Mouse (Mus musculus): Measurements from ENCODE around the gene Psmg3. TPM values are rescaled to one million over a fixed set of nuclear protein-coding genes. Genes with fewer than 3 reads are reported as not detected.
A peak's percentile ranks its signal among the peaks of the same experiment; 100 is the strongest.

Psmg3 gene
- polyA plus RNA-seq, 1 experiment from 2014 or later = 79.8 TPM

DNA sequence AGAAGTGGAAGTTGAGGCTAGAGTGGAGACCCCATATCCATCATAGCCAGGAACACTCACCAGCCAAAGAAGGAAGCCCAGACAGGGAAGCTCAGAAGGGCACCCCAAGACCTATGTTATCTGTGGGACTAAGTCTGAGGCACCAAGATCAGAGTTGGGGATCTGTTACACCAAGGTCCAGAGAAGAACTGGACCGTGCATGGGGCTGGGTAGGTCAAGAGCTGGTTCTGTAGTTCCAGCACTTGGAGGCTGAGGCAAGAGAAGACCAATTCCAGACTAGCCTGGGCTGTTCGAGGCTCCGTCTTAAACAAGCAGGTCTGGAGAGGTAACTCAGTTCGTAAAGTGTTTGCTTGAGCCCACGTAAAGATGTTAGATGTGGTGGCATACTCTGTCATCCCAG is 32.5 kb downstream of the Psmg3 start:
- ATAC-seq (ENCODE audit: insufficient read depth, low FRiP score, low TSS enrichment) = no peak
- 87% methylated on average over 5 of the region's 5 CpGs for WGBS
- Histone ChIP-seq H3K27me3 (ENCODE audit: control insufficient read depth, insufficient read depth, low read length) (no peaks in the 10 kb centered on the region), H3K9ac (ENCODE audit: low read length) (no peak overlapping the region), H3K9me3 (ENCODE audit: control insufficient read depth, low read length) (no peaks in the 10 kb centered on the region), H3K27ac (ENCODE audit: low read depth, low read length) (no peak overlapping the region), H3K4me3 (ENCODE audit: low read depth, low read length) (no peak overlapping the region), H3K4me2 (ENCODE audit: low read depth) (no peak overlapping the region), H3K4me1 (ENCODE audit: control insufficient read depth, insufficient read depth, low read length) (peaks cover 36% of the 10 kb centered on the region), H3K36me3 (ENCODE audit: control insufficient read depth, insufficient read depth, low read length) (no peaks in the 10 kb centered on the region)
- no peak for DNase-seq (ENCODE audit: low spot score)

DNA sequence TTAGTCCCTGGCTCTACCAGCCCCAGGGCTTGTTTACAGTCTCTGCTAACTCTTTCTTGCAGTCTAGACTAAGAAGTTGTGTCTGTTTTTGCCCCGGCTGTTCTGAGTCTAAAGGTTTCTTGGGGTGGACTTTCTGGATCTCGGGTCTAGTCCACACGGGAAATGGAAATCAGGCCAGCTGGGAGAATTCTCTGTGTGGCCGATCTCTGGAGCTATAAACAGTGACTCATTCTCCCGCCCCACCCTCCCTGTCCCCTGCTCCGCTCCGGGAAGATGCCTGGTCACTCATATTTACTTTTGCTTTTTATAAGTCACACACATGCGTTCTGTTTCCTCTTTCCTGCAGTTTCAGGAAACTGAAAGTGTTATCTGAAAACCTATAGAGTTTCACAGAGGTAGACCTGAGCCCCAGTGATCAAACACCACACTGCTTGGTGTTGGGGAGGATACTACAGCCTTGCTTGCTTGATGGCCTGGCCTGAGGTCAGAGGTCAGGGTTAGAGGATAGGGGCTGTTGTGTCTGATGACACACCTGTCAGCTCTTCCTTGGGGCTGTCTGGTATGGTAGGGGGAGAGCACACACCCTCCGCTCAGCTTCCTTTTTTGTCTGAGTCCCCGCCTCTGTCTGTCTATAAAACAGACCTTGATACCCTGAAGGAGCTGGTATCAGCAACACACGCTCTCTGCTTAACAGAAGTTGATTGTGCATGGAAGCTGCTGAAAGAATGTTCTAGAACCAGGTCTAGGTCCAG is 33.2 kb downstream of the Psmg3 start:
- H3K4me2 ChIP-seq (ENCODE audit: low read depth) = no peak overlapping the region; the same call in 1 of the 2 replicates
- no peak overlapping the region for H3K4me3 ChIP-seq (ENCODE audit: low read depth, low read length)
- H3K9ac ChIP-seq (ENCODE audit: low read length) = 0 out of 2 replicates have a peak overlapping the region, but pooled peaks have one; percentile 7
- ATAC-seq (ENCODE audit: insufficient read depth, low FRiP score, low TSS enrichment) (no peak), DNase-seq (ENCODE audit: low spot score) (no peak)
- H3K9me3 ChIP-seq (ENCODE audit: control insufficient read depth, low read length) = no peaks in the 10 kb centered on the region
- no peaks in the 10 kb centered on the region for H3K36me3 ChIP-seq (ENCODE audit: control insufficient read depth, insufficient read depth, low read length)
- H3K4me1 ChIP-seq (ENCODE audit: control insufficient read depth, insufficient read depth, low read length) = peaks cover 31% of the 10 kb centered on the region
- H3K27me3 ChIP-seq (ENCODE audit: control insufficient read depth, insufficient read depth, low read length) = no peaks in the 10 kb centered on the region
- no peak overlapping the region for H3K27ac ChIP-seq (ENCODE audit: low read depth, low read length)
- 70% methylated on average over 11 of the region's 11 CpGs for WGBS

DNA sequence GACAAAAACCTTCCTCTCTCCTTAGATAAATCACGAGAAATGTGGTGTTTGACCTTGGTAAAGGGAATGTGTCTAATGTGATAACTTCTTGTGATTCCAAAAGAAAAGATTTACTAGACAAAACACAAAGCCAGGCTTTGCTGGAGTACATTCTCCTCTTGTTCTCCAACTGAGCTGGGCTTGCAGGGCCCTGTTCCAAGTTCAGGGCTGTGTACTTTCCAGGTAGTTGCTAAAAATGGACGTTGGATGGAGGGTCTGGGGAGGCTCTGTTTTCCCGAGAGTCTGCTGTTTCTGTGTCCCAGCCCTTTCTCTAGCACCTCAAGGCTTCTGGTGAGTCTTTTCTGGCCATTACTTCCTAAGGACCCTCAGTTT is 33.7 kb downstream of the Psmg3 start:
- Histone ChIP-seq H3K36me3 (ENCODE audit: control insufficient read depth, insufficient read depth, low read length) (no peaks in the 10 kb centered on the region), H3K4me3 (ENCODE audit: low read depth, low read length) (no peak overlapping the region), H3K9me3 (ENCODE audit: control insufficient read depth, low read length) (no peaks in the 10 kb centered on the region), H3K4me2 (ENCODE audit: low read depth) (no peak overlapping the region; the same call in 1 of the 2 replicates), H3K4me1 (ENCODE audit: control insufficient read depth, insufficient read depth, low read length) (peaks cover 26% of the 10 kb centered on the region), H3K27ac (ENCODE audit: low read depth, low read length) (no peak overlapping the region), H3K9ac (ENCODE audit: low read length) (0 out of 2 replicates have a peak overlapping the region, but pooled peaks have one; percentile 7), H3K27me3 (ENCODE audit: control insufficient read depth, insufficient read depth, low read length) (no peaks in the 10 kb centered on the region)
- 69% methylated on average over 3 of the region's 3 CpGs for WGBS
- ATAC-seq (ENCODE audit: insufficient read depth, low FRiP score, low TSS enrichment) = no peak
- DNase-seq (ENCODE audit: low spot score) = no peak

DNA sequence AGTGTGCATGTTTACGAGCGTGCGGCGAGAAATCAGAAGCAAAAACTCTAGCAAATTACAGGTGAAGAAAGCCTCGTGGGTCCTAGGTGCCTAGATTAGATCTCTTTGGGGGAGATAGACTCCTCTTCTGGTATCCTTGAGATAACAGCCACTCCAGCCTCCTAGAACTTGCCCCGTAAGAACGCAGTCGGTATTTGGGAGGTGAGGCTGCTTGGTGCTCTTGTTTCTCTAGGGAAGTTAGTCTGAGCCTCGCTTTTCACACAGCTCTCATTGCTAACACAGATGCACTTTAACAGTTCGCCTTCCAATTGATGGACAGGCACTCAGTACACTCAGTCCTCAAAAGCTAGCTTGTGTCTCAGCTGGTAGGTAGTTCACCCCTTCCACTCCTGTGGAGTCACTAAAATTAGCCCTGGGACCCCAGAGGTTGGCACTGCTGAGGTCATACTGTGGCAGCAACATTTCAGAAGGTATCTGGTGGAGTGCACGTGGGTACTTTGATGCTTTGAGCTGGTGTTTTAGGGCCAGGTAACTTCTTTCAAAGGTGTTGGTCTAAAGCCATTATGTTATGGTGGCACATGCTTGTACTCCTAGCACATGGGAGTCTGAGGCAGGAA is 34.4 kb downstream of the Psmg3 start:
- H3K9ac ChIP-seq (ENCODE audit: low read length) = peak overlapping the region; percentile 30; the same call in 1 of the 2 replicates
- H3K4me2 ChIP-seq (ENCODE audit: low read depth) = peak overlapping the region; percentile 86
- no peaks in the 10 kb centered on the region for H3K27me3 ChIP-seq (ENCODE audit: control insufficient read depth, insufficient read depth, low read length)
- H3K9me3 ChIP-seq (ENCODE audit: control insufficient read depth, low read length) = no peaks in the 10 kb centered on the region
- no peak for DNase-seq (ENCODE audit: low spot score)
- no peak for ATAC-seq (ENCODE audit: insufficient read depth, low FRiP score, low TSS enrichment)
- WGBS = 26% methylated on average over 11 of the region's 11 CpGs
- peaks cover 20% of the 10 kb centered on the region for H3K4me1 ChIP-seq (ENCODE audit: control insufficient read depth, insufficient read depth, low read length)
- no peak overlapping the region for H3K27ac ChIP-seq (ENCODE audit: low read depth, low read length)
- H3K36me3 ChIP-seq (ENCODE audit: control insufficient read depth, insufficient read depth, low read length) = no peaks in the 10 kb centered on the region
- peak overlapping the region; percentile 46 for H3K4me3 ChIP-seq (ENCODE audit: low read depth, low read length)

DNA sequence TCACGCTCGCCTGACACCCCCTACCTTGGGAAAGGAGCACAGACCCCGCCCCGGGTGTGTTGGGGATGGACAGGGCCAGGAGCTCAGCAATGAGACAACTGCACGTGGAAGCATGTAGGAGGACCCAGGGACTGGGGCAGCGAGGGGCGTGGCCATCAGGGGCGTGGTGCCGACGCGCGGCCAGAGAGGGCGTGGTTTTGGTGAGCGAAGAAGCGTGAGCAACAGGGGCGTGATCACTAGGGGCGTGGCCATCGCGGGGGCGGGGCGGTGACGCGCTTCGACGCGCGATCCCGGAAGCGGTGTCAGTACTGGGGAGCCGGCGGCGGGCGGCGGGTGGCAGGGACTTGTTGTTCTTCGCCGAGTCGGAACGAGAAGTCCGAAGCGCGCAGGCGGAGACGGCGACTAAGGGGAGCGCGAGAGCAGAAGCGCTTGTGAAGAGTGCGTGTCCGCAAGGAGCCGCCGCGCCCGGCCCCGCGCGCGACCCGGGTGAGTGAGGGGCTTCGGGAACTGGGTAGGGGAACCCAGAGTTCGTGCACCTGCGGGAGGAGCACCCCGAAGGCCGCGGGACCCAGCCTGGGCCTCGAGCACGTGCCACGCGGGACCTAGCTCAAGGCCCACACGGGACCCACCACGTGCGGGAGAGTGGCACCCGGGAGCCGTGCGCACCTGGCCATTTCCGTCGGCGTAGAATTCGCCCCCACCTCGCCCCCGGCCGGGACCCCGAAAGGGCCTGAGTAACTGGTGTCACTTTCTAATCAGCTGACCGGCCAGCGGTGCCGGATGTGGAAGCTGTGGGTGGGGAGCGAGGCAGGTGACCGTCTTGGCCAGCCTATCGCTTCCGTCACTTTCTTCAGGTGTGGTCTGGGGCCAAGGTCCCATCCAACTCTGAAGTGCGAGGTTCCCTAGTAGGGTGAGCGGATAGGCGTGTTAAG is 35.2 kb downstream of the Psmg3 start, which contains the start of gene Mafk:
Gene Mafk (plus strand): TSS at position 287 of the 932 bp plus-strand sequence.
- under 1% methylated on average over 91 of the region's 92 CpGs for WGBS
- peak within 1 kb of the TSS; percentile 86 for H3K4me2 ChIP-seq (ENCODE audit: low read depth)
- H3K4me1 ChIP-seq (ENCODE audit: control insufficient read depth, insufficient read depth, low read length) = peaks cover 13% of the 10 kb centered on the region
- no peaks in the 10 kb centered on the region for H3K36me3 ChIP-seq (ENCODE audit: control insufficient read depth, insufficient read depth, low read length)
- no peak within 1 kb of the TSS for H3K27ac ChIP-seq (ENCODE audit: low read depth, low read length)
- ATAC-seq (ENCODE audit: insufficient read depth, low FRiP score, low TSS enrichment) (peak; percentile 87), DNase-seq (ENCODE audit: low spot score) (peak; percentile 98)
- peak within 1 kb of the TSS; percentile 30 for H3K9ac ChIP-seq (ENCODE audit: low read length)
- H3K27me3 ChIP-seq (ENCODE audit: control insufficient read depth, insufficient read depth, low read length) = no peaks in the 10 kb centered on the region
- no peaks in the 10 kb centered on the region for H3K9me3 ChIP-seq (ENCODE audit: control insufficient read depth, low read length)
- H3K4me3 ChIP-seq (ENCODE audit: low read depth, low read length) = peak within 1 kb of the TSS; percentile 46

DNA sequence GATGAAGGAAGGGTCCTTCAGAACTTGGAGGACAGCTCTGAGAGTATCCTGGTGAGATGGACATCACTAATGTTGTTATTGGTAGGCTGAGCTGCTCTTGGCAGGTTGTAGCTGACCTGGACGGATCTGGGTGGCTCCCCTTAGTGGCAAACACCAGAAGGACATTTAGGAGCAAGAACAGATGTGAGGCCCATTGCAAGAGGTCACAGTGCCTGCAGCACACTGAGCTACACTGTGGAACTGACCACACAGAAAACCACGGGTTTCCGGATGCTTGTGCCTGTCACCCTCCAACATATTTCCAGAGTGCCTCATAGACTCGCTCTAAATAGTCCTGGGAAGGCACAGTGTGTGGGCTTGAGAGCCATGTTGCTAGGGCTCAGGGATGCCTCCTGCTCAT is 37.2 kb downstream of the Psmg3 start:
- Histone ChIP-seq H3K4me1 (ENCODE audit: control insufficient read depth, insufficient read depth, low read length) (peaks cover 10% of the 10 kb centered on the region), H3K4me3 (ENCODE audit: low read depth, low read length) (no peak overlapping the region), H3K9ac (ENCODE audit: low read length) (no peak overlapping the region), H3K9me3 (ENCODE audit: control insufficient read depth, low read length) (no peaks in the 10 kb centered on the region), H3K4me2 (ENCODE audit: low read depth) (no peak overlapping the region), H3K27ac (ENCODE audit: low read depth, low read length) (no peak overlapping the region), H3K27me3 (ENCODE audit: control insufficient read depth, insufficient read depth, low read length) (no peaks in the 10 kb centered on the region), H3K36me3 (ENCODE audit: control insufficient read depth, insufficient read depth, low read length) (no peaks in the 10 kb centered on the region)
- WGBS = 64% methylated on average over 4 of the region's 4 CpGs
- DNase-seq (ENCODE audit: low spot score) (no peak), ATAC-seq (ENCODE audit: insufficient read depth, low FRiP score, low TSS enrichment) (no peak)

DNA sequence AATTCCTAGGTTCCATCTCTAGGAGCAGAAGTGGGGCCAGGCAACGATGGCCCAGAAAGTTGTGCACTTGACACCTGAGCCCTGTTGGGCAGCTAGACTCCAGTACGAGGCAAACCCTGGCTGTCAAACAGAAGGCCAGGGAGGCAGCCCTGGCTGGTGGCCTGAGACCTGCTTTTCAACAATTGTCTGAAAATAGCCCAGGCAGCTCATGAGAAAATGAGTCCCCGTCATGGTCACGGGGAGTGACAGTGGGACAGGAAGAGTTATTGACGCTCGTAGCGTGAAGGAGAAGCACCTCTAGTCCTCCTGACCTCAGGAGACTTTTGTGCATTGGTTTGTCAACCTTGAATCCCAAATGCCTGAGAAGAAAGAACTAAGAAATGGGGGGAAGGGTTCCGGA is 45.3 kb downstream of the Psmg3 start:
- H3K4me2 ChIP-seq (ENCODE audit: low read depth) = no peak overlapping the region
- no peak overlapping the region for H3K9ac ChIP-seq (ENCODE audit: low read length)
- H3K4me3 ChIP-seq (ENCODE audit: low read depth, low read length) = no peak overlapping the region
- no peaks in the 10 kb centered on the region for H3K4me1 ChIP-seq (ENCODE audit: control insufficient read depth, insufficient read depth, low read length)
- WGBS = 85% methylated on average over 8 of the region's 8 CpGs
- H3K27ac ChIP-seq (ENCODE audit: low read depth, low read length) = no peak overlapping the region
- DNase-seq (ENCODE audit: low spot score) = no peak
- H3K36me3 ChIP-seq (ENCODE audit: control insufficient read depth, insufficient read depth, low read length) = no peaks in the 10 kb centered on the region
- no peaks in the 10 kb centered on the region for H3K27me3 ChIP-seq (ENCODE audit: control insufficient read depth, insufficient read depth, low read length)
- no peak for ATAC-seq (ENCODE audit: insufficient read depth, low FRiP score, low TSS enrichment)
- H3K9me3 ChIP-seq (ENCODE audit: control insufficient read depth, low read length) = no peaks in the 10 kb centered on the region

DNA sequence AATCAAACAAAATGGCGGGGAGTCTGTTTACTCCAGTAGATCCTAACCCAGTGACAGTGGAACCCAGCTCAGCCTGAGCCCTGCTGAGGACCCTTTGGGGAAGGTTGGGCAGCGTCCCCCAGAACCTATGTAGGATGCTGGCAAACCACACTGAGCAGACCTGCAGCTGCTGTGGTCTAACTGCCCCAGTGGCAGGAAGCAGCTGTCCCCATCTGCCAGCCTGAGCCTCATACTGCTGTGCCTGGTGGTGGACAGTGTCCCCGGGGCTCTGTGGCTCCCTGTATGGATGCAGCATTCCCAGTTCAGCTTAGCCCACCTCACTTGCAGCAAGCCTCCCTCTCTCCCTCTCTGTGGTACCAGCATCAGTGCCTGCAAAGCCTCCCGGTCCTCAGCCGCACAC is 49.7 kb downstream of the Psmg3 start:
- Histone ChIP-seq H3K9ac (ENCODE audit: low read length) (no peak overlapping the region), H3K27ac (ENCODE audit: low read depth, low read length) (no peak overlapping the region), H3K27me3 (ENCODE audit: control insufficient read depth, insufficient read depth, low read length) (no peaks in the 10 kb centered on the region), H3K36me3 (ENCODE audit: control insufficient read depth, insufficient read depth, low read length) (peaks cover 4% of the 10 kb centered on the region; the same call in 1 of the 2 replicates), H3K4me2 (ENCODE audit: low read depth) (no peak overlapping the region), H3K9me3 (ENCODE audit: control insufficient read depth, low read length) (no peaks in the 10 kb centered on the region), H3K4me1 (ENCODE audit: control insufficient read depth, insufficient read depth, low read length) (peaks cover 8% of the 10 kb centered on the region), H3K4me3 (ENCODE audit: low read depth, low read length) (no peak overlapping the region)
- WGBS = 84% methylated on average over 5 of the region's 5 CpGs
- DNase-seq (ENCODE audit: low spot score) (no peak), ATAC-seq (ENCODE audit: insufficient read depth, low FRiP score, low TSS enrichment) (no peak)
